Mouse (Mus musculus) gastrocnemius, adult 2 months (tissue): ENCODE measurements around the gene Gm6309. TPM values are rescaled to one million over a fixed set of nuclear protein-coding genes. Genes with fewer than 3 reads are reported as not detected.
A peak's percentile ranks its signal among the peaks of the same experiment; 100 is the strongest.
"Not testable (repeated sequence)": the region's sequence is repeated elsewhere in the genome, so short reads cannot be mapped to it uniquely, and the experiment has no call there.

Source experiments
- DNase-seq: peaks from one replicate; pipeline ENCODE4 v3.0.0; 2022
- H3K27ac ChIP-seq: fragments of 200-600 bp; 2 replicates; pipeline ENCODE4 v1.8.1; 2022; ENCODE audit warnings: mild to moderate bottlenecking
- H3K4me3 ChIP-seq: fragments of 200-600 bp; 2 replicates; pipeline ENCODE4 v1.8.1; 2022; ENCODE audit warnings: mild to moderate bottlenecking, moderate library complexity
- CTCF ChIP-seq: fragments of 200-600 bp; IDR thresholded peaks from 2 replicates; pipeline ENCODE4 v1.8.1; 2022; ENCODE audit warnings: antibody characterized with exemption, mild to moderate bottlenecking, moderate library complexity
- intact Hi-C: fragments of 180-260 bp; cut with DNase I; formaldehyde crosslinking; loops from one replicate; pipeline ENCODE4 v1.15.1; 2025
- long read RNA-seq, 2 experiments: library from polyadenylated mRNA; stranded (forward); transcript quantifications; one replicate each; pipeline ENCODE4 v2.0.0; 2021
- total RNA-seq, 2 experiments: library from RNA; stranded (reverse); gene quantifications; 2 replicates each; pipeline ENCODE4 v1.2.3; 2021

Gm6309 gene
- not detected for total RNA-seq
- long read RNA-seq, experiment 1, result 0 reads
- long read RNA-seq, experiment 2, result 0 reads

GRCm38 (mm10) chr5:146170621-146171020, at the start of gene Gm6309:
Gene Gm6309, minus strand, starts transcription at chr5:146170721.
- H3K4me3 ChIP-seq, DNase-seq, intact Hi-C loops, H3K27ac ChIP-seq: not testable (repeated sequence)

DNA sequence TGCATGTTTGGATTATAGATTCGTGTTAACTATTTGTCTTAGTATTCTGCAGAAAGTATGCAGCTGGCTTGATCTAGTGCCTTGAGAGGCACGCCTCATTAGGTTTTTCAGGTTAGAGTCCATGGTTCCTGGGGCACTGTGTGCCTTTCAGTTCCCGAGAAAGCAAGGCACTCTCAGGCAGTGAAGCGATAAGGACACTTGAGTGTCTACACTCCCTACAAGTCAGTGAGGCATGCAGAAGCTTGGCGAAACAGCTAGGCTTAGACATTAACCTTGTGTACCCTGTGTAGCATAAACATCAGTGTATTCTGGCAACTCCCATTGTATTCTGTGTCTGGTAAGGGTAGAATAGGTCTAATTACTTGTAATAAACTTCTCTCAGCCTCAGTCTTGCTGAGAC, 35.0 kb upstream of the Gm6309 start:
- intact Hi-C loops, result no loop called here
- H3K4me3 ChIP-seq, result no peak overlapping the region
- TF ChIP-seq CTCF, result no peak
- H3K27ac ChIP-seq, result no peak overlapping the region
- DNase-seq, result no peak

DNA sequence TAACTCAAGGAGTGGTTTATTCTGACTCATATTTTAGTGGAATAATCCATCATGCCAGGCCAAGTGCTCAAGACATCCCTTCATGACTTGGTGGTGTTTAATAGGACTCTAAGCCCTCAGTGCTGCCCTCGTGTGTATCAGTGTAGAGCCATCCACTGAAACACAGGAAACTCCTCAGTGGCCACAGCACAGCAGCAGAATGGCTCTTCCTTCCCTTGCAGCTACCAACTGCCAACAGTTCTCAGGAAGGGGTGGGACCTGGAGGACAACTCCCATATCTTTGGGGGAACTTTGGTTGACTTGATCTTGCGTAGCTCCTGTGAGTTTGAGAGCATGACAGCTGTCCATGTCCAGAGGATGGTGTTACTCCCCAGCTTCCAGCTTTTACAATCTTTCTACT, 33.4 kb upstream of the Gm6309 start:
- TF ChIP-seq CTCF, result no peak
- Histone ChIP-seq H3K27ac (no peak overlapping the region), H3K4me3 (no peak overlapping the region)
- no peak for DNase-seq
- intact Hi-C loops, result no loop called here

DNA sequence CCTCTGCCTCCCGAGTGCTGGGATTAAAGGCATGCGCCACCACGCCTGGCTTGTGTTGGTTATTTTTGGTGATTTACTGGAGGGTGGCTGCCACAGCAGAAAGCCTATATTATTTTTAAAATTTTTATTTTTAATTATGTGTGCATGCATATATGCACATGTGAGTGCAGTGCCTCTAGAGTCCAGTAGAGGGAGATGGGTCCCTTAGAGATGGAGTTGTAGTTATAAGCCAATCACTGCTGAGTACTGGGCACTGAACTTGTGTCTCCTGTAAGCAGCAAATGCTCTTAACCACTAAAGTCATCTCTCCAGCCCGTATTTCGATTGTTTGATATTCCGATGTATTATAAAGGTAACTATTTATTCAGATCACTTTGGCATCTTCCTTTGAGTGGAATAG, 30.1 kb upstream of the Gm6309 start:
- TF ChIP-seq CTCF, result peak; percentile 34; the same call in 1 of the 2 replicates
- no peak for DNase-seq
- intact Hi-C loops, result no loop called here
- Histone ChIP-seq H3K4me3 (no peak overlapping the region), H3K27ac (no peak overlapping the region)

- Histone ChIP-seq H3K27ac (no peak overlapping the region), H3K4me3 (no peak overlapping the region)
- peak; percentile 12; the same call in 1 of the 2 replicates for TF ChIP-seq CTCF
- intact Hi-C loops, result no loop called here
- DNase-seq, result no peak
Measured at GRCm38 (mm10) chr5:146199540-146199939, 29.0 kb upstream of the Gm6309 start.

- TF ChIP-seq CTCF, result no peak
- H3K27ac ChIP-seq, result no peak overlapping the region
- H3K4me3 ChIP-seq, result no peak overlapping the region
- intact Hi-C loops, result no loop called here
- DNase-seq, result no peak
Measured at GRCm38 (mm10) chr5:146199073-146199472, 28.6 kb upstream of the Gm6309 start.

GRCm38 (mm10) chr5:146193360-146193759, 22.8 kb upstream of the Gm6309 start:
- no peak for DNase-seq
- Histone ChIP-seq H3K4me3 (no peak overlapping the region), H3K27ac (no peak overlapping the region)
- TF ChIP-seq CTCF, result no peak
- intact Hi-C loops, result no loop called here

GRCm38 (mm10) chr5:146190501-146191269, 20.2 kb upstream of the Gm6309 start:
- no peak for DNase-seq
- TF ChIP-seq CTCF, result no peak
- Histone ChIP-seq H3K4me3 (no peak overlapping the region), H3K27ac (no peak overlapping the region)
- intact Hi-C loops, result no loop called here

GRCm38 (mm10) chr5:146190093-146190492, 19.6 kb upstream of the Gm6309 start:
- TF ChIP-seq CTCF, result no peak
- intact Hi-C loops, result no loop called here
- no peak overlapping the region for H3K4me3 ChIP-seq
- no peak for DNase-seq
- no peak overlapping the region for H3K27ac ChIP-seq

DNA sequence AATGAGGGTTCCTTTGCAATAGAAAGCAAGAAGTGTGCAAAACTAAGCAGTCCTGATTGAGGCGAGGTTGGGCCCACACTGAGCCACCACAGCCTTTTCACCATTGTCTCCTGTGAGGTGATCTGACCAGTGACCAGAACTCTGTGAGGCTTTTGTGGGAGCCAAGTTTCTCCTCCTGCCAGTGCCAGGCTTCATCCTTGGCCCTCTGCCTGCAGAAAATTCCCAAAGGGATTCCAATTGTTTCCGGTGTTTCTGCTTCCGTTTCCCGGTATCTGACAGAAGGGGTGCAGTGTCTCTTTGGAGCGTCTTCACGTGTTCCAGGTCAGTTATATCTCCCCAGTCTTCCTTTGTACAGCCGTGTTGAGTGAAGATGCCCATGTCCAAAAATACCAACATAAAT, 18.2 kb upstream of the Gm6309 start:
- TF ChIP-seq CTCF, result no peak
- intact Hi-C loops, result no loop called here
- Histone ChIP-seq H3K4me3 (no peak overlapping the region), H3K27ac (no peak overlapping the region)
- DNase-seq, result no peak

- Histone ChIP-seq H3K27ac (no peak overlapping the region), H3K4me3 (no peak overlapping the region)
- TF ChIP-seq CTCF, result no peak
- no peak for DNase-seq
- intact Hi-C loops, result no loop called here
Measured at GRCm38 (mm10) chr5:146188144-146188543, 17.6 kb upstream of the Gm6309 start.

GRCm38 (mm10) chr5:146187441-146187840, 16.9 kb upstream of the Gm6309 start:
- intact Hi-C loops, result loop anchor here (1.0 kb wide), 1 partner anchor 116 kb away; no protein-coding TSS in a partner anchor
- H3K4me3 ChIP-seq, H3K27ac ChIP-seq: not testable (repeated sequence)
- DNase-seq, result peak; percentile 69
- peak; percentile 78 for TF ChIP-seq CTCF

GRCm38 (mm10) chr5:146185204-146185603, 14.7 kb upstream of the Gm6309 start, which contains the start of gene 1700001J03Rik:
Gene 1700001J03Rik, minus strand, starts transcription at chr5:146185304.
- DNase-seq, intact Hi-C loops, H3K27ac ChIP-seq, H3K4me3 ChIP-seq: not testable (repeated sequence)

- H3K27ac ChIP-seq, H3K4me3 ChIP-seq, intact Hi-C loops: not testable (repeated sequence)
- peak; percentile 49 for TF ChIP-seq CTCF
- DNase-seq, result peak; percentile 30
Measured at GRCm38 (mm10) chr5:146172744-146173143, 2.2 kb upstream of the Gm6309 start.

DNA sequence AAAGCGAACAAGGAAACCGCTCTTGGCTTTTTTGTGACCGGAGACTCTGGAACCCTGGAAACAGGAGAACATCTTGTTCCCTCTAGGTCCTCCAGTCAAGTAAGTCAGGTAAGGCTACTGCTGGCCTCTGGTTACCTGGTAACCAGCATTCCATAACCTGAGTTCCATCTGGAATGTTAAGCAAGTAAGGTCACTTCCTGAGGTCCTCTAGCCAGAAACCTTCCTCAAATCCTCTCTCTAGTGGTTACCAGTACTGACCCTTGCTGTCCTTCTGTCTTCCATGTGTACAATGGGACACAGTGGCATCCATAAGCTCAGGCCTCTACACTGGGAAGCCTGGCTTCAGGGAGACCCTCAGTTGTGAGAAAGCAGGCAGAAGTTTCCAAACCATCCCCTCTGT, 10.1 kb downstream of the Gm6309 start, which contains the start of gene Gm5565:
TSS of gene Gm5565 (minus strand) at position 101 of the 400 bp plus-strand sequence.
- H3K27ac ChIP-seq, intact Hi-C loops, H3K4me3 ChIP-seq, DNase-seq: not testable (repeated sequence)

DNA sequence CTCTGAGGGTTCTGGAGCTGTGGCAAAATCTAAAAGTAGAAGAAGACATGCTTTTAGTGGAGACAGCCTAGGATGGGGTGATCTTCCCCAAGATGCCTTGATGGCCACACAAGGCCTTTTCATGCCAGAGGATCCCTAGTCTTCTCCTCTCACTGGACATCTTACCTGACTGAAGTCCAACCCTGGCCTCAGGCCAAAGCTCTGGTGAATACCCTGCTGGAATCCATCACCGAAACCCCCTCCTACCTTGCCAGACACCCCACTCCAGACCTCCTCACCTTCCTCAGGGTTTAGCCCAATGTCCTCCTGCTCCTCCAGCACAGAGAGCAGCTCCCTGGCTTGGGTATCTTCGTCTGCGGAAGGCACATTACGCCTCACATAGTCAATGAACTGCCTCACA, 12.2 kb downstream of the Gm6309 start:
- H3K27ac ChIP-seq, intact Hi-C loops, H3K4me3 ChIP-seq, DNase-seq: not testable (repeated sequence)
